Mouse (Mus musculus): ENCODE data around the gene Cerk.
A peak's percentile ranks its signal among the peaks of the same experiment; 100 is the strongest.
"Not testable (repeated sequence)": the region's sequence is repeated elsewhere in the genome, so short reads cannot be mapped to it uniquely, and the experiment has no call there.

DNA sequence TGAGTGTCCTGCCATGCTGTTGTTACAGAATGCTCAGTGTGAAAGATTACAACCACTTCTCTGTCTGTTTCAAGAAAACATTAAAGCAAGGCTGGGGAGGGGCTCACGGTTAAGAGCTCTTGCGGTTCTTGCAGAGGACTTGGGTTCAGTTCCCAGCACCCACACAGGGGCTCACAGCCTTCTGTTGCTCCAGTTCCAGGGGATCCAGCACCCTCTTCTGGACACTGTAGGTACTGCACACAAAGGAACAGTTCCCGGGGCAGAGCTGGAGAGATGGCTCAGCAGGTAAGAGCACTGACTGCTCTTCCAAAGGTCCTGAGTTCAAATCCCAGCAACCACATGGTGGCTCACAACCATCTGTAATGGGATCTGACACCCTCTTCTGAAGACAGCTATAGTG lies 24.1 kb downstream of the Cerk start:
- TF ChIP-seq CTCF (conservative IDR thresholded peaks at IDR 0.05; ENCODE audit: insufficient read depth, insufficient read length, low read depth, low read length), result peak; percentile 18; the same call in 1 of the 2 replicates
- not testable (repeated sequence) for TF ChIP-seq POLR2A (IDR thresholded peaks at IDR 0.05; ENCODE audit: low read depth, low read length)
